Mouse (Mus musculus) bone marrow, adult 2 months (tissue): ENCODE results near the gene Mif4gd. TPM values are rescaled to one million over a fixed set of nuclear protein-coding genes. Genes with fewer than 3 reads are reported as not detected.

Source experiments
- H3K27ac ChIP-seq: fragments of 200-500 bp; 2 replicates; pipeline ENCODE4 v1.5.1; 2012; ENCODE audit warnings: low read depth, mild to moderate bottlenecking, control low read depth, inconsistent platforms, low read length; ENCODE audit not compliant: control insufficient read depth, poor library complexity, insufficient read depth
- H3K4me1 ChIP-seq: fragments of 200-500 bp; 2 replicates; pipeline ENCODE4 v1.6.1; 2011; ENCODE audit warnings: low read length; ENCODE audit not compliant: control insufficient read depth, insufficient read depth
- H3K4me3 ChIP-seq: fragments of 200-500 bp; replicated peaks from 2 replicates; pipeline ENCODE3; 2011; ENCODE audit warnings: mild to moderate bottlenecking, low read depth, low read length, control low read depth; ENCODE audit not compliant: control insufficient read depth
- CTCF ChIP-seq: fragments of 200-500 bp; IDR thresholded peaks from 2 replicates; pipeline ENCODE4 v1.5.1; 2011; ENCODE audit warnings: low read length, control low read depth; ENCODE audit not compliant: control insufficient read depth, insufficient read depth
- POLR2A ChIP-seq: fragments of 200-500 bp; IDR thresholded peaks from 2 replicates; pipeline ENCODE4 v1.6.1; 2011; ENCODE audit warnings: low read depth, mild to moderate bottlenecking, control low read depth, low read length, borderline replicate concordance; ENCODE audit not compliant: control insufficient read depth
- WGBS: fragments of 180-500 bp; shearing (Covaris S2); methylation state at CpG from one replicate; pipeline ENCODE4 v1.1.7; 2018; 5-methylcytosine and 5-hydroxymethylcytosine counted together
- polyA plus RNA-seq: library from polyadenylated mRNA; stranded (reverse); fragments of >200 nt; gene quantifications from 2 replicates; pipeline ENCODE4 v1.2.4, GENCODE M21; 2011; ENCODE audit warnings: low replicate concordance; ENCODE audit not compliant: missing spikeins, insufficient read depth, insufficient read length

Mif4gd gene
- polyA plus RNA-seq, 1 experiment = 86.0 TPM

GRCm38 (mm10) chr11:115585573-115586100 is 27.1 kb downstream of the Mif4gd start:
- no peaks in the 10 kb centered on the region for H3K4me1 ChIP-seq
- no peak overlapping the region for H3K4me3 ChIP-seq
- TF ChIP-seq POLR2A (no peak), CTCF (no peak)
- H3K27ac ChIP-seq = no peak overlapping the region
- 82% methylated on average over 7 of the region's 7 CpGs for WGBS

- Histone ChIP-seq H3K4me1 (no peaks in the 10 kb centered on the region), H3K4me3 (no peak overlapping the region), H3K27ac (no peak overlapping the region)
- TF ChIP-seq POLR2A (no peak), CTCF (no peak)
- WGBS = 91% methylated on average over 10 of the region's 10 CpGs
Measured at GRCm38 (mm10) chr11:115584376-115585073, 28.2 kb downstream of the Mif4gd start.

GRCm38 (mm10) chr11:115582913-115583606 is 29.7 kb downstream of the Mif4gd start:
- 87% methylated on average over 10 of the region's 10 CpGs for WGBS
- H3K4me1 ChIP-seq = no peaks in the 10 kb centered on the region; the same call in 1 of the 2 replicates
- no peak overlapping the region for H3K27ac ChIP-seq
- no peak overlapping the region for H3K4me3 ChIP-seq
- TF ChIP-seq CTCF (no peak), POLR2A (no peak)

GRCm38 (mm10) chr11:115579080-115579479 is 33.7 kb downstream of the Mif4gd start:
- H3K27ac ChIP-seq = no peak overlapping the region
- TF ChIP-seq CTCF = no peak
- no peak for TF ChIP-seq POLR2A
- H3K4me1 ChIP-seq = no peaks in the 10 kb centered on the region; the same call in 1 of the 2 replicates
- H3K4me3 ChIP-seq = no peak overlapping the region

- WGBS = 9% methylated on average over 7 of the region's 7 CpGs
- TF ChIP-seq POLR2A = no peak
- Histone ChIP-seq H3K4me3 (peak overlapping the region; percentile 99), H3K27ac (no peak overlapping the region), H3K4me1 (no peaks in the 10 kb centered on the region; the same call in 1 of the 2 replicates)
Measured at GRCm38 (mm10) chr11:115564961-115565360, 47.8 kb downstream of the Mif4gd start.

- Histone ChIP-seq H3K27ac (peak within 1 kb of the TSS; percentile 86), H3K4me3 (peak within 1 kb of the TSS; percentile 99), H3K4me1 (no peaks in the 10 kb centered on the region; the same call in 1 of the 2 replicates)
- WGBS = under 1% methylated on average over 42 of the region's 42 CpGs
- TF ChIP-seq CTCF = no peak
- peak; percentile 51; the same call in 1 of the 2 replicates for TF ChIP-seq POLR2A
Measured at GRCm38 (mm10) chr11:115564064-115564809, 48.5 kb downstream of the Mif4gd start, which contains the start of gene Nup85. TSS of gene Nup85 (plus strand) at chr11:115564434.

GRCm38 (mm10) chr11:115563406-115563805 is 49.4 kb downstream of the Mif4gd start:
- WGBS = 42% methylated on average over 4 of the region's 4 CpGs
- peak overlapping the region; percentile 99 for H3K4me3 ChIP-seq

More at GRCm38 (mm10) chr11:115563406-115563805, 49.4 kb downstream of the Mif4gd start:
- TF ChIP-seq POLR2A (no peak), CTCF (0 out of 2 replicates have a peak, but pooled peaks have one; percentile 15)
- Histone ChIP-seq H3K27ac (no peak overlapping the region), H3K4me1 (no peaks in the 10 kb centered on the region; the same call in 1 of the 2 replicates)

Other genes with a start within 250 kb of the Mif4gd start
- gene Hid1, start 245.2 kb downstream of the Mif4gd start, polyA plus RNA-seq = 3.4 and 4.3 TPM in 2 replicates
- gene Cdr2l, start 231.1 kb downstream of the Mif4gd start, polyA plus RNA-seq = 1.4 and 3.1 TPM in 2 replicates
- gene Mrpl58, start 209.2 kb downstream of the Mif4gd start, polyA plus RNA-seq = 31.1 and 51.9 TPM in 2 replicates
- 316 and 521 TPM in 2 replicates for gene Atp5h, start 193.0 kb downstream of the Mif4gd start, polyA plus RNA-seq
- gene Kctd2, start 192.8 kb downstream of the Mif4gd start, polyA plus RNA-seq = 14.0 and 32.4 TPM in 2 replicates
- not detected in 2 replicates for gene Trim80, start 172.4 kb downstream of the Mif4gd start, polyA plus RNA-seq
- 1.8 TPM in 1 of 2 replicates, not detected in the other for gene Slc16a5, start 150.5 kb downstream of the Mif4gd start, polyA plus RNA-seq
- 4.4 and 18.7 TPM in 2 replicates for gene Armc7, start 137.3 kb downstream of the Mif4gd start, polyA plus RNA-seq
- 47.5 and 56.4 TPM in 2 replicates for gene Nt5c, start 121.1 kb downstream of the Mif4gd start, polyA plus RNA-seq
- 106 and 149 TPM in 2 replicates for gene Jpt1, start 98.6 kb downstream of the Mif4gd start, polyA plus RNA-seq
- 188 and 202 TPM in 2 replicates for gene Sumo2, start 76.7 kb downstream of the Mif4gd start, polyA plus RNA-seq
- 111 and 163 TPM in 2 replicates for gene Nup85, start 48.5 kb downstream of the Mif4gd start, polyA plus RNA-seq
- gene Mrps7, start 9.0 kb downstream of the Mif4gd start, polyA plus RNA-seq = 19.3 and 26.7 TPM in 2 replicates
- gene Gga3, start 8.9 kb downstream of the Mif4gd start, polyA plus RNA-seq = 41.5 and 69.6 TPM in 2 replicates
- gene Slc25a19, start 15.3 kb upstream of the Mif4gd start, polyA plus RNA-seq = 9.3 and 23.0 TPM in 2 replicates
- 35.9 and 53.6 TPM in 2 replicates for gene Grb2, start 95.6 kb upstream of the Mif4gd start, polyA plus RNA-seq
- gene Tmem94, start 152.5 kb upstream of the Mif4gd start, polyA plus RNA-seq = 12.0 and 25.5 TPM in 2 replicates
- gene Caskin2, start 200.7 kb upstream of the Mif4gd start, polyA plus RNA-seq = 4.2 and 6.7 TPM in 2 replicates
- 10.3 and 11.6 TPM in 2 replicates for gene Tsen54, start 201.8 kb upstream of the Mif4gd start, polyA plus RNA-seq
- gene Llgl2, start 211.1 kb upstream of the Mif4gd start, polyA plus RNA-seq = 2.2 and 13.7 TPM in 2 replicates
- 0.57 TPM in 1 of 2 replicates, not detected in the other for gene Myo15b, start 245.4 kb upstream of the Mif4gd start, polyA plus RNA-seq